Mouse (Mus musculus) neural tube, embryonic 14.5 days (tissue): Measurements from ENCODE around the gene Fgfr2. TPM values are rescaled to one million over a fixed set of nuclear protein-coding genes. Genes with fewer than 3 reads are reported as not detected.
A peak's percentile ranks its signal among the peaks of the same experiment; 100 is the strongest.

Experiments
- ATAC-seq: fragments of 200-750 bp; cut with Nextera tagmentation; 2 replicates; pipeline ENCODE4 v1.8.0; 2017; ENCODE audit warnings: low read depth, mild to moderate bottlenecking, moderate TSS enrichment, moderate library complexity
- H3K27ac ChIP-seq: fragments of 300-500 bp; sonication (generic); 2 replicates; pipeline ENCODE4 v1.5.1; 2014; ENCODE audit warnings: low read depth, mild to moderate bottlenecking, control low read depth, low read length, moderate library complexity, mixed read lengths
- H3K27me3 ChIP-seq: fragments of 300-500 bp; sonication (generic); 2 replicates; pipeline ENCODE4 v1.6.1; 2014; ENCODE audit warnings: low read length; ENCODE audit not compliant: control insufficient read depth, insufficient read depth
- H3K36me3 ChIP-seq: fragments of 300-500 bp; sonication (generic); 2 replicates; pipeline ENCODE4 v1.6.1; 2014; ENCODE audit warnings: low read length, mixed read lengths; ENCODE audit not compliant: control insufficient read depth, insufficient read depth
- H3K4me1 ChIP-seq: fragments of 300-500 bp; sonication (generic); 2 replicates; pipeline ENCODE4 v1.6.1; 2014; ENCODE audit warnings: low read length; ENCODE audit not compliant: control insufficient read depth, insufficient read depth
- H3K4me2 ChIP-seq: fragments of 300-500 bp; sonication (generic); 2 replicates; pipeline ENCODE4 v1.6.1; 2014; ENCODE audit warnings: mild to moderate bottlenecking, low read depth, low read length, control low read depth
- H3K4me3 ChIP-seq: fragments of 300-500 bp; sonication (generic); 2 replicates; pipeline ENCODE4 v1.5.1; 2014; ENCODE audit warnings: low read depth, low read length, control low read depth, mixed read lengths
- H3K9ac ChIP-seq: fragments of 300-500 bp; sonication (generic); replicated peaks from 2 replicates; pipeline ENCODE4 v1.6.1; 2014; ENCODE audit warnings: low read depth, mild to moderate bottlenecking, control low read depth, low read length, mixed read lengths
- H3K9me3 ChIP-seq: fragments of 300-500 bp; sonication (generic); 2 replicates; pipeline ENCODE4 v1.6.1; 2016; ENCODE audit warnings: low read length; ENCODE audit not compliant: control insufficient read depth
- WGBS: fragments of 180-500 bp; shearing (Covaris S2); extraction: QIAGEN DNeasy Blood & Tissue Kit; methylation state at CpG from one replicate; pipeline ENCODE4 v1.1.7; 2014; 5-methylcytosine and 5-hydroxymethylcytosine counted together
- polyA plus RNA-seq: library from polyadenylated mRNA; unstranded; fragments of >200 nt; fragmentation: Nextera tagmentation; extraction: Ambion mirVana; gene quantifications from 2 replicates; pipeline ENCODE4 v1.2.1, GENCODE M21; 2014

The Fgfr2 gene
- polyA plus RNA-seq, 1 experiment from 2014 or later = 28.1 TPM

GRCm38 (mm10) chr7:130764160-130764559, 2359.0 kb downstream of the Fgfr2 start:
- no peaks in the 10 kb centered on the region for H3K27me3 ChIP-seq
- 97% methylated on average over 17 of the region's 17 CpGs for WGBS

GRCm38 (mm10) chr7:130762071-130762897, 2360.9 kb downstream of the Fgfr2 start:
- H3K9ac ChIP-seq = no peak overlapping the region
- H3K9me3 ChIP-seq = no peaks in the 10 kb centered on the region
- H3K27ac ChIP-seq = no peak overlapping the region
- no peaks in the 10 kb centered on the region for H3K4me1 ChIP-seq
- H3K4me3 ChIP-seq = no peak overlapping the region
- peak; percentile 70 for ATAC-seq
- peaks cover 27% of the 10 kb centered on the region for H3K36me3 ChIP-seq
- no peak overlapping the region for H3K4me2 ChIP-seq
- no peaks in the 10 kb centered on the region for H3K27me3 ChIP-seq
- WGBS = 39% methylated on average over 17 of the region's 17 CpGs

More at GRCm38 (mm10) chr7:130764160-130764559, 2359.0 kb downstream of the Fgfr2 start:
- Histone ChIP-seq H3K4me3 (no peak overlapping the region), H3K27ac (no peak overlapping the region), H3K4me1 (no peaks in the 10 kb centered on the region), H3K9me3 (no peaks in the 10 kb centered on the region), H3K36me3 (peaks cover 19% of the 10 kb centered on the region), H3K4me2 (no peak overlapping the region), H3K9ac (no peak overlapping the region)
- no peak for ATAC-seq

- Histone ChIP-seq H3K27me3 (no peaks in the 10 kb centered on the region), H3K9me3 (no peaks in the 10 kb centered on the region), H3K4me1 (peaks cover 5% of the 10 kb centered on the region; the same call in 1 of the 2 replicates), H3K36me3 (peaks cover 49% of the 10 kb centered on the region), H3K27ac (no peak overlapping the region), H3K4me2 (no peak overlapping the region), H3K9ac (no peak overlapping the region), H3K4me3 (no peak overlapping the region)
- WGBS = 88% methylated on average over 11 of the region's 11 CpGs
- ATAC-seq = no peak
These were observed 2365.8 kb downstream of the Fgfr2 start for GRCm38 (mm10) chr7:130757326-130757865.

GRCm38 (mm10) chr7:130756343-130756835, 2366.8 kb downstream of the Fgfr2 start:
- no peaks in the 10 kb centered on the region for H3K9me3 ChIP-seq
- H3K27ac ChIP-seq = no peak overlapping the region
- 86% methylated on average over 7 of the region's 7 CpGs for WGBS
- H3K9ac ChIP-seq = no peak overlapping the region
- no peaks in the 10 kb centered on the region for H3K27me3 ChIP-seq
- H3K4me1 ChIP-seq = peaks cover 5% of the 10 kb centered on the region; the same call in 1 of the 2 replicates
- H3K4me3 ChIP-seq = no peak overlapping the region
- H3K36me3 ChIP-seq = peaks cover 55% of the 10 kb centered on the region
- no peak overlapping the region for H3K4me2 ChIP-seq
- ATAC-seq = no peak

GRCm38 (mm10) chr7:130754790-130755189, 2368.4 kb downstream of the Fgfr2 start:
- H3K4me1 ChIP-seq = peaks cover 20% of the 10 kb centered on the region; the same call in 1 of the 2 replicates
- H3K9ac ChIP-seq = no peak overlapping the region
- no peaks in the 10 kb centered on the region for H3K9me3 ChIP-seq
- H3K4me2 ChIP-seq = no peak overlapping the region
- 0 out of 2 replicates have a peak overlapping the region, but pooled peaks have one; percentile 28 for H3K27ac ChIP-seq
- H3K36me3 ChIP-seq = peaks cover 49% of the 10 kb centered on the region
- no peak overlapping the region for H3K4me3 ChIP-seq
- no peaks in the 10 kb centered on the region for H3K27me3 ChIP-seq
- no peak for ATAC-seq
- WGBS = 96% methylated on average over 2 of the region's 2 CpGs

- no peaks in the 10 kb centered on the region for H3K9me3 ChIP-seq
- H3K27me3 ChIP-seq = no peaks in the 10 kb centered on the region
- no peak overlapping the region for H3K9ac ChIP-seq
- WGBS = 32% methylated on average over 9 of the region's 9 CpGs
- peaks cover 24% of the 10 kb centered on the region; the same call in 1 of the 2 replicates for H3K4me1 ChIP-seq
- ATAC-seq = no peak
- H3K36me3 ChIP-seq = peaks cover 33% of the 10 kb centered on the region
- H3K27ac ChIP-seq = no peak overlapping the region
- no peak overlapping the region for H3K4me2 ChIP-seq
- no peak overlapping the region for H3K4me3 ChIP-seq
These were observed 2371.5 kb downstream of the Fgfr2 start for GRCm38 (mm10) chr7:130751678-130752077.

- Histone ChIP-seq H3K27me3 (no peaks in the 10 kb centered on the region), H3K4me1 (peaks cover 24% of the 10 kb centered on the region; the same call in 1 of the 2 replicates), H3K9ac (no peak overlapping the region), H3K27ac (peak overlapping the region; percentile 80), H3K36me3 (peaks cover 31% of the 10 kb centered on the region), H3K9me3 (no peaks in the 10 kb centered on the region), H3K4me2 (no peak overlapping the region), H3K4me3 (no peak overlapping the region)
- ATAC-seq = peak; percentile 79
- 19% methylated on average over 17 of the region's 17 CpGs for WGBS
These were observed 2372.2 kb downstream of the Fgfr2 start for GRCm38 (mm10) chr7:130750752-130751490.

GRCm38 (mm10) chr7:130749165-130749564, 2374.0 kb downstream of the Fgfr2 start:
- Histone ChIP-seq H3K4me2 (no peak overlapping the region), H3K36me3 (peaks cover 34% of the 10 kb centered on the region), H3K9ac (no peak overlapping the region), H3K27ac (peak overlapping the region; percentile 80; the same call in 1 of the 2 replicates), H3K4me3 (no peak overlapping the region), H3K4me1 (peaks cover 24% of the 10 kb centered on the region; the same call in 1 of the 2 replicates), H3K9me3 (no peaks in the 10 kb centered on the region), H3K27me3 (no peaks in the 10 kb centered on the region)
- WGBS = 89% methylated on average over 4 of the region's 4 CpGs
- no peak for ATAC-seq
